Mouse (Mus musculus): ENCODE results near the gene Mog.
"Not testable (repeated sequence)": the region's sequence is repeated elsewhere in the genome, so short reads cannot be mapped to it uniquely, and the experiment has no call there.

DNA sequence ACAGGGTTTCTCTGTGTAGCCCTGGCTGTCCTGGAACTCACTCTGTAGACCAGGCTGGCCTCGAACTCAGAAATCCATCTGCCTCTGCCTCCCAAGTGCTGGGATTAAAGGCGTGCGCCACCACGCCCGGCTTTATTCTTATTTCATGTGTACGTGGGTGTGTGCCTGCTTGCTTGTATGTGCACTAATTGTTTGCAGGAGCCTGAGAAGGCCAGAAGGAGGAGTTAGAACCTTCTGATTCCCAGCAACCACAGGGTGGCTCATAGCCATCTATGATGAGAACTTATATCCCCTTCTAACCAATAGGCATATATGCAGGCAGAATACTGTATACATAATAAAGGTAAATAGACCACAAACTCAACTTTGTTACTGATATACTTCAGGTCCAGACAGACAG, 32.6 kb downstream of the Mog start:
- not testable (repeated sequence) for TF ChIP-seq MAX (IDR thresholded peaks at IDR 0.05); CTCF (IDR thresholded peaks at IDR 0.05; ENCODE audit: control insufficient read depth, insufficient read depth, insufficient read length); USF1 (IDR thresholded peaks at IDR 0.05; ENCODE audit: low read depth)
